Mouse (Mus musculus) mesoderm, embryonic 11.5 days (tissue): Measurements from ENCODE around the gene Slc26a8.
A peak's percentile ranks its signal among the peaks of the same experiment; 100 is the strongest.

Experiments used
- DNase-seq: peaks from one replicate; pipeline ENCODE4 v3.0.0-alpha.2; 2012; ENCODE audit warnings: low read depth, low spot score

The Slc26a8 gene

GRCm38 (mm10) chr17:28593965-28594364 lies 96.1 kb downstream of the Slc26a8 start:
- DNase-seq: no peak

GRCm38 (mm10) chr17:28592998-28593397 lies 97.0 kb downstream of the Slc26a8 start:
- DNase-seq: peak; percentile 84

- no peak for DNase-seq
These were observed 98.6 kb downstream of the Slc26a8 start for GRCm38 (mm10) chr17:28591476-28591875.

GRCm38 (mm10) chr17:28590596-28590995 lies 99.4 kb downstream of the Slc26a8 start:
- DNase-seq: no peak

GRCm38 (mm10) chr17:28588591-28588990 lies 101.4 kb downstream of the Slc26a8 start:
- DNase-seq: no peak
